Mouse (Mus musculus): Measurements from ENCODE around the gene Ppp1r14c. TPM values are rescaled to one million over a fixed set of nuclear protein-coding genes. Genes with fewer than 3 reads are reported as not detected.

Ppp1r14c gene
- polyA plus RNA-seq, 1 experiment from 2014 or later = 5.0 TPM

DNA sequence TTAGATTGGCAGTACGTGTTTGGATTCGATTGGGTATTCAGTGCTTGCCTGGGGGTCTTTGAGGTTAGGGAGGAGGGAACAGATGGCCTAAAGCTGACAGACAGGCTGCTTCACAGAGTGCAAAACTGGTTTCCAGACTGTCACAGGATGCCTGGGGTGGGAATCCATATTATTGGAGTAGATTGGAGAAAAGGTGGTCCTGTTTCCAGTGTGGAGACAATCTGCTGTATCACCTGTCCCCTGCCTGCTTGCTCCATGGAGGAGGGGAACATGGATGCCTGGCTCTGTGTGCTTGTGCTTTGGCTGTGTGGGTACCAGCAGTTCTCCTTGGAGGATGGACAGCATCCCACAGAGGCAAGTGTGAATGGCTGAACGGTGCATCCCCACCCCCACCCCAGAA lies 45.4 kb downstream of the Ppp1r14c start:
- no peak overlapping the region for H3K9ac ChIP-seq (ENCODE audit: low read depth, low read length)
- H3K27me3 ChIP-seq (ENCODE audit: control insufficient read depth, insufficient read depth, low read length) = no peaks in the 10 kb centered on the region
- no peaks in the 10 kb centered on the region for H3K9me3 ChIP-seq (ENCODE audit: control insufficient read depth, low read length)
- H3K4me2 ChIP-seq (replicated peaks; ENCODE audit: low read depth, low read length) = no peak overlapping the region
- H3K27ac ChIP-seq (ENCODE audit: low read depth, low read length) = no peak overlapping the region
- H3K4me1 ChIP-seq (ENCODE audit: control insufficient read depth, insufficient read depth, low read length) = 0 out of 2 replicates have a peak, but pooled peaks cover 3% of the 10 kb centered on the region
- H3K36me3 ChIP-seq (ENCODE audit: control insufficient read depth, insufficient read depth, low read length) = no peaks in the 10 kb centered on the region
- 83% methylated on average over 3 of the region's 3 CpGs for WGBS
- ATAC-seq (ENCODE audit: low FRiP score, low TSS enrichment) = no peak
- no peak overlapping the region for H3K4me3 ChIP-seq (ENCODE audit: low read length)

DNA sequence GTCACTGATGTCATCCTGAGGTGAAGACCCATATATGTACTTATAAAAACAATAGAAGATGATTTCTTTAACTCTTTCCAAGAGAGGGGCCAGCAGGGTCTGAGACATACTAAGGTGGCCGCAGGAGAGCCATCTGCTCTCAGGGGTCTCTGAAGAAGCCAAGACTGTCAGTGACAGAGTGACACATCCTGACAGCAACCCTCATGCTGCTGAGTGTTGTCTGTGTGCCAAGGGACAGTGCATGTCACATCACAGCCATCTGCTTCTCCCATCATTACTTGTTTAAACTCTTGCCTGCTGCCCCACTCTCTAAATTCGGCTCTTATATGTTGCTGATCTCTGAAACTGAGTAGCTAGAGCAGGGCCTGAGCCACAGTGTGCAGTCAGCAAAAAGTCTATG lies 45.8 kb downstream of the Ppp1r14c start:
- no peak overlapping the region for H3K9ac ChIP-seq (ENCODE audit: low read depth, low read length)
- no peak for ATAC-seq (ENCODE audit: low FRiP score, low TSS enrichment)
- 87% methylated on average over 2 of the region's 2 CpGs for WGBS
- H3K27ac ChIP-seq (ENCODE audit: low read depth, low read length) = no peak overlapping the region
- no peaks in the 10 kb centered on the region for H3K27me3 ChIP-seq (ENCODE audit: control insufficient read depth, insufficient read depth, low read length)
- no peaks in the 10 kb centered on the region for H3K36me3 ChIP-seq (ENCODE audit: control insufficient read depth, insufficient read depth, low read length)
- no peaks in the 10 kb centered on the region for H3K9me3 ChIP-seq (ENCODE audit: control insufficient read depth, low read length)
- 0 out of 2 replicates have a peak, but pooled peaks cover 3% of the 10 kb centered on the region for H3K4me1 ChIP-seq (ENCODE audit: control insufficient read depth, insufficient read depth, low read length)
- H3K4me3 ChIP-seq (ENCODE audit: low read length) = no peak overlapping the region
- H3K4me2 ChIP-seq (replicated peaks; ENCODE audit: low read depth, low read length) = no peak overlapping the region

DNA sequence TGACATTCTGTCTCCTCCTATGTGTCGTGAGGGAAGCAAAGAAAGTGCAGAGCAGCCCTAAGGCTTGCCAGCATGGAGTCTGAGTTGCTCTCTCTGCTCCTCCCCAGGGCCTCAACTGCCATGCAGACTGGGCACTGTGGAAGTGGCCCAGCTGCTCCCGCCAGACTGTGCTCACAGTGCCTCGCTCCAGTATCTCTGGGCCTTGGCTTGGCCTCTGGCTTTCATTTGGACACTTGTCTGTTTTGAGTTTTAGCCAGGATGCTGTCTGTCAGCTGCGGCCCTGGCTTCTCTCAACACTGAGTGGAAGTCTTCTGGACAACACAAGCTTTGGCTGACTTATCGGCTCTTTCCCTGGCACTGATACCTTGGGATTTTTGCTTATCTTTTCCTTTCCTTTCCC lies 49.0 kb downstream of the Ppp1r14c start:
- 82% methylated on average over 5 of the region's 5 CpGs for WGBS
- H3K36me3 ChIP-seq (ENCODE audit: control insufficient read depth, insufficient read depth, low read length) = no peaks in the 10 kb centered on the region
- no peaks in the 10 kb centered on the region for H3K9me3 ChIP-seq (ENCODE audit: control insufficient read depth, low read length)
- H3K4me2 ChIP-seq (replicated peaks; ENCODE audit: low read depth, low read length) = no peak overlapping the region
- H3K4me1 ChIP-seq (ENCODE audit: control insufficient read depth, insufficient read depth, low read length) = no peaks in the 10 kb centered on the region
- H3K4me3 ChIP-seq (ENCODE audit: low read length) = no peak overlapping the region
- no peak for ATAC-seq (ENCODE audit: low FRiP score, low TSS enrichment)
- no peaks in the 10 kb centered on the region for H3K27me3 ChIP-seq (ENCODE audit: control insufficient read depth, insufficient read depth, low read length)
- H3K27ac ChIP-seq (ENCODE audit: low read depth, low read length) = no peak overlapping the region
- no peak overlapping the region for H3K9ac ChIP-seq (ENCODE audit: low read depth, low read length)

DNA sequence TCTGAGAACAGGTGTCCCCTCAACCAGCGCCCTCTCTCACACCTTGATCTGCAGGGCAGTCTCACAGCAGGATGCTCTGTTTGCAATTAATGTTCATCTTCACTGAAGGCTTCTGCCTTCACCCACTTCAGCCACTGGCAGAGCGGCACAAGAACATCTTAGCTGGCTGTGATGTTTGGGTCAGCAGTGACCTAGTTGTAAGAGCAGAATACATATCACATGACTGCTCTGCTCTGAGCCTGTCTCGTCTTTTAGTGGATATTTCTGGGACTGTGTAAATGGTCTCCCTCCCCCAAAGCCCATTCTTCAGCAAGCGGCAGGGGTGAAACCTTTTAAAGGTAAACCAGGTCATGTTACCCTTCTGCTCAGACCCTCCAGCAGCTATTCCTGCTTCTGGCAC lies 50.7 kb downstream of the Ppp1r14c start:
- Histone ChIP-seq H3K4me3 (ENCODE audit: low read length) (no peak overlapping the region), H3K9ac (ENCODE audit: low read depth, low read length) (no peak overlapping the region), H3K27me3 (ENCODE audit: control insufficient read depth, insufficient read depth, low read length) (no peaks in the 10 kb centered on the region), H3K9me3 (ENCODE audit: control insufficient read depth, low read length) (no peaks in the 10 kb centered on the region), H3K36me3 (ENCODE audit: control insufficient read depth, insufficient read depth, low read length) (no peaks in the 10 kb centered on the region), H3K4me2 (replicated peaks; ENCODE audit: low read depth, low read length) (no peak overlapping the region), H3K27ac (ENCODE audit: low read depth, low read length) (no peak overlapping the region), H3K4me1 (ENCODE audit: control insufficient read depth, insufficient read depth, low read length) (no peaks in the 10 kb centered on the region)
- ATAC-seq (ENCODE audit: low FRiP score, low TSS enrichment) = no peak
- 55% methylated on average over 4 of the region's 4 CpGs for WGBS

DNA sequence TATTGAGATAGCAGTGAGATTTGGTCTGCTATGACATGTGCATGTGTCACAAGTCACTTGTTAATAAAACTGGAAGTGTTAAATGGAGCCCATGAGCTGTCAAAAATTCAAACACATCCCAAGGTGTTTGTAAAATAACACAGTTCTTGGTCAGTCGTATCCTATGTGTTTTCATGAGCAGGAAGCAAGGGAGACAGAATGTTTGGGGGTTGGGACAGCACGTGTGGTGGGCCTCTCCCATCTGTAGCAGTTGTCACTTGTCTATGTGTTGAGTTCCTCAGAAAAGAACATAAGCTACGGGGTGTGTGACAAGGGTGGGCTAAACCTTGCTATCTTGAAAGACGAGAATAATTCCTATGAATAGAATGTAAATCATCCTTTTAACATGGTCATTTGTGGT lies 51.6 kb downstream of the Ppp1r14c start:
- no peak overlapping the region for H3K4me3 ChIP-seq (ENCODE audit: low read length)
- no peaks in the 10 kb centered on the region for H3K27me3 ChIP-seq (ENCODE audit: control insufficient read depth, insufficient read depth, low read length)
- no peak for ATAC-seq (ENCODE audit: low FRiP score, low TSS enrichment)
- no peak overlapping the region for H3K27ac ChIP-seq (ENCODE audit: low read depth, low read length)
- H3K9me3 ChIP-seq (ENCODE audit: control insufficient read depth, low read length) = no peaks in the 10 kb centered on the region
- no peaks in the 10 kb centered on the region for H3K36me3 ChIP-seq (ENCODE audit: control insufficient read depth, insufficient read depth, low read length)
- H3K4me2 ChIP-seq (replicated peaks; ENCODE audit: low read depth, low read length) = no peak overlapping the region
- H3K4me1 ChIP-seq (ENCODE audit: control insufficient read depth, insufficient read depth, low read length) = no peaks in the 10 kb centered on the region
- no peak overlapping the region for H3K9ac ChIP-seq (ENCODE audit: low read depth, low read length)
- 67% methylated on average over 4 of the region's 4 CpGs for WGBS

DNA sequence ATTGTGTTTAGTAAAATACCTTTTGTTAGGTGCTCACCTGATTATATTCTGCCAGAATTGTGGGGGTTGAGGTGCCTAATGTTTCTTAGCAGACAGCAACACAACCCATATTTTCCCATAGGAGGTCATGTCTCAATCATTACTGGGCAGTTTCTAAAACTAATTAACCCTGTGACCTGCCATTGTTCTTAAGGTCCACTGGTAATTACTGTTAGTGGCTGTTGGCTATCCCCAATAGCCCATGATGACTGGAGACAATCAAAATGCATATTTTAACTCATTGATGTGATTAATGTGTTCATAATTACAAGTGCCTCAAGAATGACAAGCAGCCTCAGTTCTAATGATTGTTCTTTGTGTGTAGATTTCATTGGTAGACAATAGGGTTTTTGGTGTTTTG lies 58.2 kb downstream of the Ppp1r14c start:
- no peak overlapping the region for H3K4me3 ChIP-seq (ENCODE audit: low read length)
- no peak overlapping the region for H3K9ac ChIP-seq (ENCODE audit: low read depth, low read length)
- H3K4me2 ChIP-seq (replicated peaks; ENCODE audit: low read depth, low read length) = no peak overlapping the region
- H3K27ac ChIP-seq (ENCODE audit: low read depth, low read length) = no peak overlapping the region
- H3K9me3 ChIP-seq (ENCODE audit: control insufficient read depth, low read length) = no peaks in the 10 kb centered on the region
- H3K36me3 ChIP-seq (ENCODE audit: control insufficient read depth, insufficient read depth, low read length) = no peaks in the 10 kb centered on the region
- H3K4me1 ChIP-seq (ENCODE audit: control insufficient read depth, insufficient read depth, low read length) = no peaks in the 10 kb centered on the region
- H3K27me3 ChIP-seq (ENCODE audit: control insufficient read depth, insufficient read depth, low read length) = no peaks in the 10 kb centered on the region
- no peak for ATAC-seq (ENCODE audit: low FRiP score, low TSS enrichment)

DNA sequence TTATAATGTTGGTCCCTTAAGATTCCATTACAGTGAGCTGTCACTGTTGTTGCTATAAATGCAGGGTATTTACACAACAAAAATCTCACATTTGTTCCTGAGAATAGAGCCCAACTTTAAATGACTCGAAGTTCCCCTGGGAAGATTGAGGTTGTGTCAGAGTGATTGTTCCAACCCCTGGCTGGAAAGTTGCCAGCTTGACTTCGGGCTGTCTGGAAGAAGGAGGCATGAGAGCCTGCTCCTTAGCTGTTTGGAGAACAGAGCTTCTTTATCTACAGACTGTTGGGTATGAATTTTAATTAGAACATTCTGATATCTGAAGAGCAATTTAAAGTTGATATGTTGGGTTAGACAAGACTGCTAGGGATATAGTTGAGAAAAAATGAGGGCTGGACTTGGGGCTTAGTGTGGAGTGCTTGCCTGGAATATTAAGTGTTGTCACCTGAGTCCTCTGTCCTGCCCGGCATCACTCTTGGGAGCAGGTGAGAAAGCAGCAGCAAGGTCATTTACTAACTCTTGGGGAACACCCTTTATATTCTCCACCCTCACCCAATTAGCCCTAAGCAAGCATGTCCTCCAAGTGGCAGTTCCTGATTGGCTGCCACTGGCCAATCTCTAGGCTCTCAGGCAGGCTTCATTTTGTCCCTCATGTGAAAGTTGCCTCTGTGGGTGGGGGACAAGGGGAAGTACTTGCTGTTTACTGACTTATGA lies 62.0 kb downstream of the Ppp1r14c start:
- no peak overlapping the region for H3K9ac ChIP-seq (ENCODE audit: low read depth, low read length)
- H3K9me3 ChIP-seq (ENCODE audit: control insufficient read depth, low read length) = no peaks in the 10 kb centered on the region
- H3K4me3 ChIP-seq (ENCODE audit: low read length) = no peak overlapping the region
- no peak overlapping the region for H3K27ac ChIP-seq (ENCODE audit: low read depth, low read length)
- ATAC-seq (ENCODE audit: low FRiP score, low TSS enrichment) = no peak
- 46% methylated on average over 3 of the region's 3 CpGs for WGBS
- H3K4me2 ChIP-seq (replicated peaks; ENCODE audit: low read depth, low read length) = no peak overlapping the region
- H3K27me3 ChIP-seq (ENCODE audit: control insufficient read depth, insufficient read depth, low read length) = no peaks in the 10 kb centered on the region
- H3K4me1 ChIP-seq (ENCODE audit: control insufficient read depth, insufficient read depth, low read length) = no peaks in the 10 kb centered on the region
- H3K36me3 ChIP-seq (ENCODE audit: control insufficient read depth, insufficient read depth, low read length) = no peaks in the 10 kb centered on the region

DNA sequence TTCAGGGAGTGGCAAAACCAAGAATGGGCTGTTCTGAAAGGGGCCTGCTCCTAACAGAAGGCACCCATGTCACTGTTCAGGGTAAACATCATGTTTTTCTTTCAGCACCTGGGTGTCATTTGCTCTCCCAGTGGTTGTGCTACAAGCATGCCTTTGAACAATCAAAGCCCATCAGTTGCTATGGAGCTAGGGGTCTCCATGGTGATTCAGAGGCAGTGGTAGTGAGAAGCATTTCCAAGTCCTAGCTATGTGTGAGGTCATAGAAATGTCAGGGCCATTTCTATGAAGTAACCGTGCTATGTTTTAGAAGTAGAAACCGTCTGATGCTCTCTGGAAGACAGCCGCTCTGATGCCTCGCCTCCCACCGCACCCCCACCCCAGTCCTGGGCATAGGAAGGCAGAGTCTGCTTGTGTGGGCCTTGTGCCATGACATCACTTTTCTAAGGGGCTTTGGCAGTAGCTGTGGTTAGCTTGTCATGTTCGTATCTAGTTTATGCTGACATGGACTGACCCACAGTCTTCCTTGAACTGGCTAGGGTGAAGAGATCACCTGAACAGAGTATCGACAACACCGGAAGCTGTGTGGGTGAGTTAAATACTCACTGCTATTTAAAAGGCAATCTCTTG lies 69.1 kb downstream of the Ppp1r14c start:
- no peak overlapping the region for H3K4me2 ChIP-seq (replicated peaks; ENCODE audit: low read depth, low read length)
- 92% methylated on average over 8 of the region's 8 CpGs for WGBS
- H3K4me1 ChIP-seq (ENCODE audit: control insufficient read depth, insufficient read depth, low read length) = no peaks in the 10 kb centered on the region
- no peak for ATAC-seq (ENCODE audit: low FRiP score, low TSS enrichment)
- H3K9me3 ChIP-seq (ENCODE audit: control insufficient read depth, low read length) = peaks cover 7% of the 10 kb centered on the region; the same call in 1 of the 2 replicates
- H3K36me3 ChIP-seq (ENCODE audit: control insufficient read depth, insufficient read depth, low read length) = no peaks in the 10 kb centered on the region
- no peaks in the 10 kb centered on the region for H3K27me3 ChIP-seq (ENCODE audit: control insufficient read depth, insufficient read depth, low read length)
- no peak overlapping the region for H3K4me3 ChIP-seq (ENCODE audit: low read length)
- no peak overlapping the region for H3K9ac ChIP-seq (ENCODE audit: low read depth, low read length)
- H3K27ac ChIP-seq (ENCODE audit: low read depth, low read length) = no peak overlapping the region

DNA sequence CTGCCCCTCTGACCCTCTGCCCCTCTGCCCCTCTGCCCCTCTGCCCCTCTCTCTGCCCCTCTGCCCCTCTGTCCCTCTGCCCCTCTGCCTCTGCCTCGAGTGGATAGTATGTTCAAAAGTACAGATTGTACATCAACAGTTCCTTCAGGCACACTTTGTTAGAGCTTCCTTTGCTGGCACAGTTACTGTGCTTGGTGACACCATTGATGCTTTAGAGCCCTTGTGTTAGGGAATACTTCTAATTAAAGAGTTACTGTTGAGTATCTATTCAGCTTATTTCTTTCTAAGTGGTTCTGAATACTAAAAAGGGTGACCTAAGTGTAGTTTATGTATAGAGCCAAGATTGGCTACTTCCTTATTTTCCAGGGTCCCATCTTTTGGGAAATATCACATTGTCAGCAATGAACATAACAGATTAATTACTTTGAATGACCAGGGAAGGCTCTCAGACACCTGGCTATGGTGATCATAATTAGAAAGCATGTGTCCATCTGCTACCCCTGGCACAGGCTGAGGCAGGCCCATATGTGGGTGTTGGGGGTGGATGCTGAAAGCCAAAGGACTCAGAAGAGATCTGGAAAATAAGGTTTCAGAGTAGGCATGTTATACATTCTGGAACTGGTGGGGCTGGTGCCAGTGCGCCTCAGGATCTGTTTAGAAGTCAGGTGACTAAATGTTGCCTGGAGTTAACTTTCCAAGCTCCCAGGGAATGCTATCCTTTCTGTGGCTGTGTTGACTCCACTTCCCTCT lies 75.0 kb downstream of the Ppp1r14c start:
- Histone ChIP-seq H3K9ac (ENCODE audit: low read depth, low read length) (no peak overlapping the region), H3K4me2 (replicated peaks; ENCODE audit: low read depth, low read length) (no peak overlapping the region), H3K36me3 (ENCODE audit: control insufficient read depth, insufficient read depth, low read length) (no peaks in the 10 kb centered on the region), H3K9me3 (ENCODE audit: control insufficient read depth, low read length) (no peaks in the 10 kb centered on the region), H3K27me3 (ENCODE audit: control insufficient read depth, insufficient read depth, low read length) (no peaks in the 10 kb centered on the region), H3K27ac (ENCODE audit: low read depth, low read length) (no peak overlapping the region), H3K4me1 (ENCODE audit: control insufficient read depth, insufficient read depth, low read length) (no peaks in the 10 kb centered on the region), H3K4me3 (ENCODE audit: low read length) (no peak overlapping the region)
- ATAC-seq (ENCODE audit: low FRiP score, low TSS enrichment) = no peak
- WGBS = 67% methylated on average over 2 of the region's 2 CpGs

Data from kidney, embryonic 14.5 days (tissue).